Mouse (Mus musculus): Measurements from ENCODE around the gene Vipas39.

The Vipas39 gene

GRCm38 (mm10) chr12:87196310-87196709 lies 69.7 kb downstream of the Vipas39 start:
- DNase-seq (ENCODE audit: low spot score): no peak

DNA sequence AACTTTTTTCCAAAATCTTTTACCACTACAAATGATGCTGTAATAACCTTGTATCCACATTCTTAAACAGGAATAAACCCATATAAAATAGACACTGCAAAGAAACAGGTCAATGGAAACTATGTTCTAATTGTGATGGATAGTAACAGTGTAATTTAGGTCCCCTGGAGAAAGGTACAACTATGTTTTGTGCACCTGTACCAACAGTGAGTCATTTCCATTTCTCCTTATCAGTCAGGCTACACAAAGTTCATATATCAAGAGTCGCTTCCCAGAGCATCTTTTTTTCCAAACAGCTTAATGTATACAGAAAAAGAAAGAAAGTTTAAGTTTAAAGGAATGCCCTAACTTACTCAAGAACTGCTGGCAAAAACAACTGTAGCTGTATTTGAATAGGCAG lies 71.0 kb downstream of the Vipas39 start:
- DNase-seq (ENCODE audit: low spot score): no peak

- DNase-seq (ENCODE audit: low spot score): no peak
Measured at GRCm38 (mm10) chr12:87193008-87193407, 73.0 kb downstream of the Vipas39 start.
